Mouse (Mus musculus) thymus, postnatal 0 days (tissue): ENCODE results near the gene Fzd2. TPM values are rescaled to one million over a fixed set of nuclear protein-coding genes. Genes with fewer than 3 reads are reported as not detected.
"Not testable (repeated sequence)": the region's sequence is repeated elsewhere in the genome, so short reads cannot be mapped to it uniquely, and the experiment has no call there.

Experiments used
- DNase-seq: peaks from one replicate; pipeline ENCODE4 v3.0.0-alpha.2; 2015; ENCODE audit warnings: low spot score
- polyA plus RNA-seq: library from polyadenylated mRNA; unstranded; fragments of >200 nt; fragmentation: Nextera tagmentation; extraction: Ambion mirVana; gene quantifications from 2 replicates; pipeline ENCODE4 v1.2.1, GENCODE M21; 2015

The Fzd2 gene
- polyA plus RNA-seq, 1 experiment from 2014 or later, result 3.9 TPM

DNA sequence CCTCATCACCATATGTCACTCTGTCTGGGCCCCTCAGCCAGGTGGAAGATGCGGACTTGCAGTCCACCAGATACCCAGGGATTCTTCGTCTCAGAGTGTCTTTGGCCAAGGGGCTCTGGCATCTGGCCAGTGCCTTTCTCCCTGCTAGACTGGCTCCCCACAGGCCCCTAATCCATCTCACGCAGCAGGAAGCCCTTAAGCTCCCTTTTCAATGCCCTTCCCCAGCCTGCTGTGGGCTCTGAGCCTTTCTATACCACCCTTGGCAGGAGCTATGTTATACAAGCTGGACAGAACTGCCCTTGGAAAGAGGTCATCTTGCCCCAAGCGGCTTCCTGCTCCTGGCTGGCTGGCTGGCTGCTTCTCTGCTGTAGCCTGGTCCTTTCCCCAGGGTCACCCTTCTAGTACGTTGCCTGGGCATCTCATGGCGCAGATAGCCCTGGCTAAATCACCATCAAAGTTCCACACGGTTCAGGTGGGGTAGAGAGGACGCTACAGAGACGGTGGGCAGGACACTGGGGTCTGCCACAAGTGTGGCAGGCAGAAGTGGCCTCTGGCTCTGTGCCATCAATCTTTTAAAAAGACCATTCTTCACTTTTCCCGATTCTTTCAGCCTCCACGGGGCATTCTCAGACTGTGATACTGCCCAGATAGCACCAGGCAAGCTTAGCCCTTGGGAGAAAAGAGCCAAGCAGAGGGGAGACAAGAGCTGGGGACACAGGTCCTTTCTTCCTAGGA is 22.7 kb upstream of the Fzd2 start:
- DNase-seq, result no peak

DNA sequence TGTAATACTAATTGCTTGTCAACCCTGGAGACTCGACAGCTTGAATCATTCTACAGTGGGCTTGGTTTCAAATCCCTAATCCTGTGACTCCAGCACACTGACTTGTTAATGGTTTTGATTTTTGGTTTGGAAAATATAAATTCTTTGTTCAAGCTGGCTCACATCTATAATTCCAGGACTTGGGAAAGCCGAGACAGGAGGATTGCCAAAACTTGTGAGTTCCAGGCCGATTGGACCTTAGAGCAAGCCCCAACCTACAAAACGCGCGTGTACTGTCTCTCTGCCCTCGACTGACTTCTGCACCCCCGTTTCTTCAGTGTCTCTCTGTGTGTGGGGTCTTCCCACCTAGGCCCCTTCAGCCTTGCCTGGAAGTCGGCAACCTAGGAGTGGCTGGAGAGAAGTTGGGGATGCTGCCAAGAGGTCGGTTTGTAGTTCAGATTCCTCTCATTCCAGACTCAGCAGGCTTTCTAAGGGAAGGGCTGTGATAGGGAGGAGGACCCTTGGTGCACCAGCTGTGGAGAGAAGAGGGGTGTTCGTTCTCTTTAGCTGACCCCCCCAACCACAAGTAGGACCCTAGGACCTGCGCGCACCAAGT is 22.1 kb upstream of the Fzd2 start:
- no peak for DNase-seq

DNA sequence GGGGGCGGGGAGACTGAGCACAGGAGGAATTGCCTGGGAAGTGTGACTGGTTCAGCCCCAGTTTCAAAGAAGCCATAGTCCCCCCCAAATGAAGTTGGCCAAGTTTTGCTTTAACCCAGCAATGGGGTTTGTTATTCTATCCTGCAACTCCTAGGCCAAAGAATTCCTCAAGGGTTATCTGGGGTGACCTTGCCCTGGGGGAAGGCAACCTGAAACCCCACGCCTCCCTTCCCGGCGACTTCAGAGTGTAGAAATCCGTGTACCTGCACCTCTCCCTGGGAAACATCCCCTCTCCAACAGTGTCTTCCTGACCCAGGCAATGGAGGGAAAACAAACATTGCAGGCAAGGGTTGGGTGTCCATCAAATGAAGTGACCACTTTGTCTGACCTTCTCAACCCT is 21.5 kb upstream of the Fzd2 start:
- DNase-seq, result no peak

DNA sequence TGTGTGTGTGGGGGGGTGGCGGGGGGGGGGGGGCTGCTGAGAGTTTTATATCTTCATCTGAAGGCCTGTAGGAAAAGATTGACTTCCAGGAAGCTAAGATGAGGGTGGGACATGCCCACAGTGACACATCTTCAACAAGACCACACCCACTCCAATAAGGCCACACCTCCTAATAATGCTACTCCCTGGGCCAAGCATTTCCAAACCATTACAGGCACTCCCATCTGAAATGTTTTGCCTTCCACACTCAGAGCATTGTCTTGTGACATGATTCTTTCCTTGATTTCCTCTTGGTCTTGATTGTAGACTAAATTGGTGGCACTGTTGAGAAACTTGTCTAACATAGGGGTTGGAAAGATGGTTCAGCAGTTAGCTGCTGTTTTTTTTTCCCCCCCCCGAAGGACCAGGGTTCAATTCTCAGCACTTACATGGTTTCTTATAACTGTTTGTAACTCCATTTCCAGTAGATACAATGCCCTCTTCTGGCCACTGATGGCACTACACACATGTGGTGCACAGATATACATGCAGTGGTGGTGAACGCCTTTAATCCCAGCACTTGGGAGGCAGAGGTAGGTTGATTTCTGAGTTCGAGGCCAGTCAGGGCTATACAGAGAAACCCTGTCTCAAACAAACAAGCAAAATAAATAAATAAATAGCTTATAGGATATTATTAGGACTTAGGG is 17.6 kb upstream of the Fzd2 start:
- no peak for DNase-seq

DNA sequence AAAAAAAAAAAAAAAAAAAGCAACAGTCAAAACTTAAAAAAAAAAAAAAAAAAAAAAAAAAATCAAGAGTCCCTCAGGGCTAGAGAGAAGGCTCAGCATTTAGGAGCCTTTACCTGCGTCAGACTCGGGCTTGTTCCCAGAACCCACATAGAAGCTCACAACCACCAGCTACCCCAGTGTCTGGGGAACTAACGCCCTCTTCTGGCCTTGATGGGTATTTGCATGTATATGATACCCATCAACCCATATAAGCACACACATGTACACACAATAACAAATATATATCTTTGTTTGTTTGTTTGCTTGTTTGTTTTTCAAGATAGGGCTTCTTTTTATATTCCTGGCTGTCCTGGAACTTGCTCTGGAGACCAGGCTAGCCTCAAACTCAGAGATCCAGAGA is 16.6 kb upstream of the Fzd2 start:
- no peak for DNase-seq

DNA sequence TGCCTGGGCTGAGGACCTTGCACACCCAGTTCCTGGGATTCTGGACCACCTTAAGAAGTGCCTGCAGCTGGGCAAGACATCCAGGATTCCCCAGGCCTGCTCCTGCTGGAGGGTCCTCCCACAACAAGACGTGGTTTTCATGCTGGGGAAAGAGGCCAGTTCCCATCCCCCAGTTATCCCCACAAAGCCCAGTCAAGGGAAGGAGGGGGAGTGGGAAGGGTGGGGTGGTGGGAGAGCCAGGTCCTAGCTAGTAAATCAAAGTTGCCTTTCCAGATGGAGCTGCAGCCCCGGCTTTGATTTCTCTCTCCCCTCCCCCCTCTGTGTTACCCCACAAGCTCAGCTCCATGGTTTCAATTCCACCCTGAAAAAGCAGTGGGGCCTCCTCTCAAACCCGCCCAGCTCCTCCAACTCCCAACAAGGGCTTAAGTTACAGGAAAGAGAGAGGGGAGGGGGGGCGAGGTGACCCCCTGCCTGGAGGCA is 8.8 kb upstream of the Fzd2 start:
- no peak for DNase-seq

DNA sequence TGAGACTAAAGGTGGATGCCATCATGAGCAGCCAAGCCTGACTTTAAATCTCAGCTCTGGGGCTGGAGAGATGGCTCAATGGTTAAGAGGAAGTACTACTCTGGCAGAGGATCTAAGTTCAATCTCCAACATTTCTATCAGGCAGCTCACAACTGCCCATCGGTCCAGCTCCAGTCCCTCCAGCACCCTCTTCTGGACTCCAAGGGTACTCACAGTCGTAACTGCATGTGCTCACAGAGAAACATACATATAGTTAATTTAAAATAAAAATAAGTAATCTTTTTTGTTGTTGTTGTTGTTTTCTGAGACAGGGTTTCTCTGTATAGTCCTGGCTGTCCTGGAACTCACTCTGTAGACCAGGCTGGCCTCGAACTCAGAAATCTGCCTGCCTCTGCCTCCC is 4.3 kb upstream of the Fzd2 start:
- no peak for DNase-seq

DNA sequence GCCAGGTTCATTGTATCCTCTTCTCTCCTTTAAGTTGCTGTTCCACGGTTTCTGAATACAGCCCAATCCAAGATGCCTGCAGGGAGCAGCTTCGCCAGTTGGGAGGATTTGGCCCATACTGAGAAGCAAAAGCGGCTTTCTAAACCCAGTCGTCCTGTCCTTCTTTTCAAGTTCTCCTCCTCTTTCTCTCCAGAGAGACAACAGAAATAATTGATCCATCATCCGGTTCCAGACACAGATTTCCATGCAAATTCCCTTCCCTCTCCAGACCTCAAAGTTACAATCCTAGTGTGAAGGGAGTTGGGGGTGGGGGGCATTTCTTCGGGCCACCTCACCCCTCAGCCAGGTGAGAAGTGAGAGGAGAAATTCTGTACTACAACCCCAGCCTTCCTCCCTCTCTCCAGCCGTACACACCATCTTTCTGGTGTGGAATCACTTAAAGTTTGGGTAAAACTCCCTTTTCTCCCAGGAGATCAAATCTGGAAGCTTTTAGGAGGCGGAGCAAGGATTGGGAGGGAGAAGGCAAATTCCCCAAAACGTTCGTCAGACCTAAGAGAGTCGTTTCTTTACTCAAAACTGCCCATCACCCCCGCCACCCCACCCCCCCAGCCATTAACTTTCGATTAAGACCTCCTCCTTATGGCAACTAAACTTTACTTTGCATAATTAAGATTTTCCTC is 1.2 kb upstream of the Fzd2 start:
- DNase-seq, result no peak

DNA sequence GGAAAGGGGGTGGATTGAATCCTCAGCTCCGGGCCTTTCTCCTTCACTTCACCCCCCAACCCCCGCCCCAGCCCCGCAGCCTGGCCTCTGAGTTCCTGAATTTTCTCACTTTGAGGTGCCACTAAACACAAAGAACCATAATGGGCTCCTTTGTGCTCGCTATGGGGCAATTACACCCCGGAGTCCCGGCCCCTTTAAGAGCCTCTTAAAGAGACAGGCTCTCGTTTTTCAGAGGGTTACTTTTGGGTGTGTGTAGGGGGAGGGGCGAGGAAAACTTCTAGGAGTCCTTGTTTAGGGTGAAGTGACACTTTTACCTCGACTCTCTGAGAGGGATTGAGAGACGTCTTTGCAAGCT is 723 bp upstream of the Fzd2 start:
- DNase-seq, result no peak

DNA sequence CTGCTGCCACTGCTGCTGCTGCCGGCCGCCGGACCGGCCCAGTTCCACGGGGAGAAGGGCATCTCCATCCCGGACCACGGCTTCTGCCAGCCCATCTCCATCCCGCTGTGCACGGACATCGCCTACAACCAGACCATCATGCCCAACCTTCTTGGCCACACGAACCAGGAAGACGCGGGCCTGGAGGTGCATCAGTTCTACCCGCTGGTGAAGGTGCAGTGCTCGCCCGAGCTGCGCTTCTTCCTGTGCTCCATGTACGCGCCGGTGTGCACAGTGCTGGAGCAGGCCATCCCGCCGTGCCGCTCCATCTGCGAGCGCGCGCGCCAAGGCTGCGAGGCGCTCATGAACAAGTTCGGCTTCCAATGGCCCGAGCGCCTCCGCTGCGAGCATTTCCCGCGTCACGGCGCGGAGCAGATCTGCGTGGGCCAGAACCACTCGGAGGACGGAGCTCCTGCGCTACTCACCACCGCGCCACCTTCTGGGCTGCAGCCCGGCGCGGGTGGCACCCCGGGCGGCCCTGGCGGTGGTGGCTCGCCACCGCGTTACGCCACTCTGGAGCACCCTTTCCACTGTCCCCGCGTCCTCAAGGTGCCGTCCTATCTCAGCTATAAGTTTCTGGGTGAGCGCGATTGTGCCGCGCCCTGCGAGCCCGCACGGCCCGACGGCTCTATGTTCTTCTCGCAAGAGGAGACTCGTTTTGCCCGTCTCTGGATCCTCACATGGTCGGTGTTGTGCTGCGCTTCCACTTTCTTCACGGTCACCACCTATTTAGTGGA is 769 bp downstream of the Fzd2 start:
- no peak for DNase-seq

DNA sequence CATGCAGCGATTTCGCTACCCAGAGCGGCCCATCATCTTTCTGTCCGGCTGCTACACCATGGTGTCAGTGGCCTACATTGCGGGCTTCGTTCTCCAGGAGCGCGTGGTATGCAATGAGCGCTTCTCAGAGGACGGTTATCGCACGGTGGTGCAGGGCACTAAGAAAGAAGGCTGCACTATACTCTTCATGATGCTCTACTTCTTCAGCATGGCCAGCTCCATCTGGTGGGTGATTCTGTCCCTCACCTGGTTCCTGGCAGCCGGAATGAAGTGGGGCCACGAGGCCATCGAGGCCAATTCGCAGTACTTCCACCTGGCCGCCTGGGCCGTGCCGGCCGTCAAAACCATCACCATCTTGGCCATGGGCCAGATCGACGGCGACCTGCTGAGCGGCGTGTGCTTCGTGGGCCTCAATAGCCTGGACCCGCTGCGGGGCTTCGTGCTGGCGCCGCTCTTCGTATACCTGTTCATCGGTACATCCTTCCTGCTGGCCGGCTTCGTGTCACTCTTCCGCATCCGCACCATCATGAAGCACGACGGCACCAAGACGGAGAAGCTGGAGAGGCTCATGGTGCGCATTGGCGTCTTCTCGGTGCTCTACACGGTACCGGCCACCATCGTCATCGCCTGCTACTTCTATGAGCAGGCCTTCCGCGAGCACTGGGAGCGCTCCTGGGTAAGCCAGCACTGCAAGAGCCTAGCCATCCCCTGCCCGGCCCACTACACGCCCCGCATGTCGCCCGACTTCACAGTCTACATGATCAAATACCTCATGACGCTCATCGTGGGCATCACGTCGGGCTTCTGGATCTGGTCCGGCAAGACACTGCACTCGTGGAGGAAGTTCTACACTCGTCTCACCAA is 1.6 kb downstream of the Fzd2 start:
- DNase-seq, result no peak

DNA sequence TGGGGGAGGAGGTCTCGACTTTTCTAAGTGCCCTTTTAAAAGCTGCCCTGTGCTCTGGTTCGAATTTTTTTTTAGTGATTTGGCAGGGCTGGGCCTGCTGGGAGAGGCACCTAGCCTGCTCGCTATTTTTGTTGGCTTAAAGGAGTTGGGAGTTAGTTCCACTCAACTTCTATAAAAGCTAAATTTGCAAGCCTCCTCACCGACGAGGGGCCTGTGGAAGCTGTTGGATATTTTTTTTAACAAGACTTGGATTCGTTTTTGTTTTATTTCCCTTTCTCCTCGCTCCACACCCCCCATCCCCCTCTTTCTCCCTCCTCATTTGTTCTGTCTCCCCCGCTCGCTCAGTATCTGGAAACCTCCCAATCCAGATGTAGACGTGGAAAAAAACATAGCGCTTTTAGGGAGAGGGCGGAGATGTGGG is 2.6 kb downstream of the Fzd2 start:
- no peak for DNase-seq

DNA sequence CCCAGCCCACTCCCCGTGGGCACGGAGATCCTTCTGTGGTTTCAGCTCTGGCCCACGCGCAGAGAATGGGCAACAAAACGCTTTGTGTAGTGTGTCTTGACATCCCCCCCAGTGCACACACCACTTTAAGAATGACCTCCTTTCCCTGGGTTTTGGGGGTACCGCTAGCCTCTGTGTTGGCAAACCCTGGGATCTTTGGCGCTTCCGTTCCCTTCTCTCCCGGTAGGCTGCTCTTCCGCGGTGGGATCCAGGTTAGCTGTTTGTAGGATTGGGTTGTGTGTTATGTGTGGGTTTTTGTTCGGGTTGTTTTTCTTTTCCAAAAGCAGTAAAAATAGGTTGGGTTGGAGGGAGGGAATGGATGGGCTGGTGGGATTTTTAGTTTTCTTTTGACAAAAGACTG is 3.0 kb downstream of the Fzd2 start:
- DNase-seq, result not testable (repeated sequence)

DNA sequence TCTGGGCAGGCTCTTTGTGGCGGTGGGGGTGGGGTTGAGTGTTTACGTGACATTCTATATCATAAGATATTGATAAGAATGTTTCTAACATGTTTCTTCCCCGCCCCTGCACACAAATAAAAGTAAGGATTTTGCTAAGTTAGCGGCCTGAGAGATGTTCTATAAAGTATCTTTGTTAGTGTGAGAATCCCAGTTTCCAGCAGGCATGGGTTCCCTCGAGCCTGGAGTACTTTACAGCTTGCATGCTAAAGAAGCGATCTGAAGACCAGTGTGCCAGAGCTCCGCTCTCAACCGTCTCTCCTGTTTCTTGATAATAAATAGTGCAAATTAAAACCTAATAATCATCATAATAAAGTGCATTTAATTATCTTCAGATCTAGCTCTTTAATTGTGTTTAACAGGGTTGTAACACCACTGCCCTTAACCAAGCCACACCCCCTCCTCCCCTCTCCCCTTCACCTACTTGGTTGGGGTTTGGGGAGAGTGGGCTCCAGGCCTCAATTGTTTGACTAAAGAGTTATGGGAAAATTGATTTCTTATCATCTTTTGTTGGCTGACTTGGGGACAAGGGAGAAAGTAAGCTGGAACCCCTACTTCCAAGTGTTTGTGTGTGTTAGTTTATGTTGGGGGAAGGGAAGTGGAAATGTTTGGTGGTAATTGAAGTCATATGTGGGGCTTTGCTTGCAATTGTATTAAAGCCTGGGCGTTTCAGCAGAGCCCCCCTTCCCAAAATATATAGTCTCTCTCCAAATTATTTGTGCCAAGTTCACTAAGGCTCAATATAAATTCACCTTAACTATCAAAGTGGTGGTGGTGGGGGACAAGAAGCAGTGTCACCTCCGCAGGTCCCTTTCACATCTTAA is 3.7 kb downstream of the Fzd2 start:
- no peak for DNase-seq

DNA sequence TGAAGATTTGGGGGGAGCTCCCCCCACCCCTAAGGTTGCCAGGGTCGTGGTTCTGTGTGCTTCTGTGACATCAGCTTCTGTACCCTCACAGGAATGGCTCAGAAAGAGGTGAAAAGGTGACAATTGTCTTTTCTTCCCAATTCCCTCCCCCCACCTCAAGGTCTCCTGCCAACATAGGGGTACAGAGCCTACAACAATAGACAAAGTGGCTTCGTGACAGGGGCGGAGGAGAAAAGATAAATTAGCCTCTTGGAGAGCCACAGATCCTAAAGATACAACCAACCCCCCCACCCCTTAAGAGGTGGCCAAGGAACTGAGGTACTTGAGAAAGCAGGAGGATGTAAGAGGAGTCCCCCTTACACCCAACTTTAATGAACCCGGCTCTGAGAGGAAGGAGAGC is 4.5 kb downstream of the Fzd2 start:
- no peak for DNase-seq

DNA sequence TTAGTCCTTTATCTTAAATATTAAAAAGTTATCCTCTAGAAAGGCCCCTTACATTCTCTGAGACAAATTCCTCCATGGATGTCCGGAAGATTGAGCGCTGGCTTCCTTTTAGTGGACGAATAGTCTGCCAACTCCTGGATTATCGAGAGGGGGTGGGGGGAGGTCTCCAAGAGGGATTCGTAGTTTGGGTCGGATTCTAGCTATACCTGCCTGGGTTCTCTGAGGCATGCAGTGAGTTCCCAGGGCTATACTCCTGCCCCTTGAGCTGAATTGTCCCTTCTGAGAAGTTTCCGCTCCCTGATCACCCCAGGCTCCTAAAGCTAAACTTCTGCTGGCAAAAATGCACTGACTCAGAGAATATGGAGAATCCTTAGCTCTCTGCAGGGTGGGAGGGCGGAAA is 5.3 kb downstream of the Fzd2 start:
- no peak for DNase-seq

DNA sequence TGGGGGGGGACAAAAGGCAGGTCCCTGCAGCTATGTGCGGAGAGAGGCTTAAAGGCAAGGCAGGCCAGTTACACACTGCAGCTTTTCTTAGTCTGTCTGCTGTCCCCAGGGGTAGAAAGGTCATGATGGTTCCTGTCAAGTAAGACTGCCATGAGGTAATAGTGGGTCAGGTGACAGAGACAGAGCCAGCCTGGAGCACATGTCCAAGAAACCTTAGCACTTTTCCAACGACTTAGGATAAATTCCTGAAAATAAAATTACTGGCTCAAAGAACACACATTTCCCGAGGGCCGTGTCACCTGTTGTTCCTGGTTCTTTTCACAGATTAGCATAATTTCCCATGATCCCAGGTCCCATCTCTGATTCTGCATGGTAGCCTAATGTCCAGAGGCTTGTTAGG is 6.1 kb downstream of the Fzd2 start:
- no peak for DNase-seq

DNA sequence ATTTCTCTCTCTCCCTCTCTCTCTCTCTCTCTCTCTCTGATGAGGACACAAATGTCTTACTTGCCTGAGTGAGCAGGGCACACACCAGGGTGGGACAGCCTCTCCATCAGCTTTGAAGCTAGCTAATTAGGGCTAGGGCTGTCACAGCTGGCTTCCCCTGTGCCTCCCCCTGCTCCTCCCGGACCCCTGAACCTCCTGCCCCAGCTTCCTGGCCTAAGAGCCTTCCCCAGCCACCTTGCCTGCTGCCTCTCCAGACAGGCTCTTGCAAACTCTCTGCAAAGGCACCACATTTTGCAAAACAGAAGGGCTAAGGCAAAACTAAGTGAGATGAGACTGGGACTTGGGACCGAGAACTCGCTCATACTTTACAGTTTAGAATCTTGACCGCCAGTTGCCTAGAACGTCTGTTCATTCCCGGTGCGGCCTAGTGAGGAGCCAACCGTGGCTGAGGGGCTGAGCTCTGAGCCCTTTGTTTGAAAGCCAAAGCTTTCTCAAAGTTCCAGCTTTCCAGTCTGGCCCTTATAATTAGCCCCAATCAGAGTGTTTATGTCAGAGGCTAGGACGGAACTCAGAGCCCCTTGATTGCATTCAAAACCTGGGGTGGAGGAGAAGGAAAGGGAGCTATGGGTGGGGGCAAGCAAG is 6.6 kb downstream of the Fzd2 start:
- DNase-seq, result no peak

DNA sequence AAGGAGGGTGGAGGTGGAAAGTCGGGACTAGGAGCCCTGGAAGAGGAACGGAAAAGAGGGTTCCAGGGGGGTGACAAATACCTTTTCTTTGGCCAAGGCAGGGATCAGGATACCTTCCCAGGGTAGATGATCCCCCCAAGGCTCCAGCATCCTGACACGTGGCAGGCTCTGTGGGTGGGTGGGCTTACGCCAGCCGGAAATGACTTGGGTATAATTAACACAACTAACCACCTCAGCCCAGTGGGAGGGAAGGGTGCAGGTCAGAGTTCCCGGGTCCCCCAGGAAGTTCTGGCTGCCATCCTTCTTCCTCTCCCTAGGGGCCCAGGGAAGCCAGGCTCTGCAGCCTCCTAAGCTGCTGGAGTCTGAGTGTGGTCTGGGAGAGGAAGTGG is 7.1 kb downstream of the Fzd2 start:
- DNase-seq, result no peak
